Mouse (Mus musculus) ES-Bruce4 (cell line): ENCODE results near the gene Pdia6. TPM values are rescaled to one million over a fixed set of nuclear protein-coding genes. Genes with fewer than 3 reads are reported as not detected.

Experiments
- H3K27ac ChIP-seq: 2 replicates; pipeline ENCODE4 v1.5.1; 2012; ENCODE audit warnings: low read length, inconsistent platforms; ENCODE audit not compliant: insufficient read depth
- H3K27me3 ChIP-seq: 2 replicates; pipeline ENCODE4 v1.6.1; 2012; ENCODE audit warnings: mild to moderate bottlenecking, low read length, inconsistent platforms; ENCODE audit not compliant: control insufficient read depth, poor library complexity, insufficient read depth, severe bottlenecking
- H3K36me3 ChIP-seq: 2 replicates; pipeline ENCODE4 v1.6.1; 2012; ENCODE audit warnings: inconsistent platforms, mild to moderate bottlenecking, low read length, moderate library complexity; ENCODE audit not compliant: control insufficient read depth, poor library complexity, insufficient read depth, severe bottlenecking
- H3K4me1 ChIP-seq: one replicate; pipeline ENCODE4 v1.8.1; 2011; ENCODE audit warnings: low read length; ENCODE audit not compliant: control insufficient read depth, insufficient read depth
- H3K4me3 ChIP-seq: 2 replicates; pipeline ENCODE4 v1.5.1; 2011; ENCODE audit warnings: low read depth, mild to moderate bottlenecking, low read length
- H3K9ac ChIP-seq: 2 replicates; pipeline ENCODE4 v1.6.1; 2012; ENCODE audit warnings: low read depth, mild to moderate bottlenecking, inconsistent platforms; ENCODE audit not compliant: poor library complexity, severe bottlenecking
- H3K9me3 ChIP-seq: replicated peaks from 2 replicates; pipeline ENCODE4 v1.6.1; 2012; ENCODE audit warnings: mild to moderate bottlenecking, low read length, inconsistent platforms; ENCODE audit not compliant: control insufficient read depth, poor library complexity, insufficient read depth, severe bottlenecking
- CTCF ChIP-seq: IDR thresholded peaks from one replicate; pipeline ENCODE4 v1.8.1; 2011; ENCODE audit warnings: low read depth, low read length
- EP300 ChIP-seq: IDR thresholded peaks from 2 replicates; pipeline ENCODE4 v1.6.1; 2011; ENCODE audit warnings: low read depth, low read length; ENCODE audit not compliant: insufficient read depth
- POLR2A ChIP-seq: IDR thresholded peaks from one replicate; pipeline ENCODE4 v1.8.1; 2011; ENCODE audit warnings: low read length; ENCODE audit not compliant: insufficient read depth
- polyA plus RNA-seq: library from polyadenylated mRNA; stranded (reverse); fragments of >200 nt; gene quantifications from 2 replicates; pipeline ENCODE4 v1.2.4, GENCODE M21; 2011; ENCODE audit warnings: low read depth; ENCODE audit not compliant: missing spikeins, insufficient read depth, insufficient read length

Gene Pdia6
- polyA plus RNA-seq, 1 experiment: 381 TPM

GRCm38 (mm10) chr12:17316096-17316495, 49.8 kb downstream of the Pdia6 start:
- Histone ChIP-seq H3K36me3 (no peaks in the 10 kb centered on the region), H3K9me3 (no peaks in the 10 kb centered on the region), H3K4me3 (no peak overlapping the region), H3K27ac (no peak overlapping the region), H3K27me3 (no peaks in the 10 kb centered on the region), H3K4me1 (no peaks in the 10 kb centered on the region), H3K9ac (no peak overlapping the region)
- TF ChIP-seq CTCF (no peak), EP300 (no peak)

GRCm38 (mm10) chr12:17317970-17318369, 51.6 kb downstream of the Pdia6 start:
- no peak for TF ChIP-seq EP300
- no peak for TF ChIP-seq CTCF
- no peak for TF ChIP-seq POLR2A
- Histone ChIP-seq H3K36me3 (no peaks in the 10 kb centered on the region), H3K9ac (no peak overlapping the region), H3K9me3 (no peaks in the 10 kb centered on the region), H3K4me1 (no peaks in the 10 kb centered on the region), H3K27ac (no peak overlapping the region), H3K4me3 (no peak overlapping the region), H3K27me3 (no peaks in the 10 kb centered on the region)

- Histone ChIP-seq H3K27ac (no peak overlapping the region), H3K27me3 (peaks cover under 1% of the 10 kb centered on the region; the same call in 1 of the 2 replicates), H3K9me3 (no peaks in the 10 kb centered on the region), H3K9ac (no peak overlapping the region), H3K4me1 (no peaks in the 10 kb centered on the region), H3K4me3 (no peak overlapping the region), H3K36me3 (no peaks in the 10 kb centered on the region)
- TF ChIP-seq CTCF (no peak), POLR2A (no peak), EP300 (no peak)
These were observed 52.1 kb downstream of the Pdia6 start for GRCm38 (mm10) chr12:17318453-17318852.

- no peaks in the 10 kb centered on the region for H3K9me3 ChIP-seq
- H3K27me3 ChIP-seq: peaks cover 6% of the 10 kb centered on the region
- no peak overlapping the region for H3K27ac ChIP-seq
- no peak for TF ChIP-seq CTCF
- no peak for TF ChIP-seq POLR2A
- TF ChIP-seq EP300: no peak
- H3K4me3 ChIP-seq: peak overlapping the region; percentile 61
- H3K36me3 ChIP-seq: no peaks in the 10 kb centered on the region
- no peaks in the 10 kb centered on the region for H3K4me1 ChIP-seq
- peak overlapping the region; percentile 10; the same call in 1 of the 2 replicates for H3K9ac ChIP-seq
These were observed 58.5 kb downstream of the Pdia6 start for GRCm38 (mm10) chr12:17324549-17325470.

DNA sequence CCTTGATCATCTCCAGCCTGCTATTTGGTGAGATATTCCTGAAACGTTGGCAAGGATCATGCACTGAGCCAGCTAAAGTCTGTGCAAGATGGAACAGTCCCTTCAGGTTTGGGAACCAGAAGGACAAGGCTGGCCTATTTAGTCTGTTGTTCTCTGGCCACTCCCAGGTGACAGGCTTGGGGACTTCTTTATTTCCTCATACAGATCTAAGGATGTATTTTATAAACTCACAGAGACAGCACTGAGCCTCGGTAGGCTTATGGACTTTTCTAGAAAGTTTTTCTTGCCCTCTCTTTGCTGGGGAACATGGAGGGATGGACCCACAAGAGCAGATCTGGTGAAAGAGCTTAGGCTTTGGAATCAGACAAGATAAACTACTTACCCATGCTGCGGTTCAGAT, 62.9 kb downstream of the Pdia6 start, which contains the start of gene Atp6v1c2:
Gene Atp6v1c2, minus strand, starts transcription at position 101 of the 400 bp plus-strand sequence.
- Histone ChIP-seq H3K9ac (no peak within 1 kb of the TSS), H3K27me3 (peaks cover 1% of the 10 kb centered on the region), H3K4me3 (no peak within 1 kb of the TSS), H3K36me3 (no peaks in the 10 kb centered on the region), H3K9me3 (no peaks in the 10 kb centered on the region), H3K27ac (no peak within 1 kb of the TSS), H3K4me1 (no peaks in the 10 kb centered on the region)
- TF ChIP-seq EP300: no peak
- no peak for TF ChIP-seq CTCF
- TF ChIP-seq POLR2A: no peak

GRCm38 (mm10) chr12:17333459-17333858, 67.1 kb downstream of the Pdia6 start:
- H3K36me3 ChIP-seq: no peaks in the 10 kb centered on the region
- TF ChIP-seq EP300: no peak
- no peak for TF ChIP-seq POLR2A
- TF ChIP-seq CTCF: no peak
- H3K27ac ChIP-seq: no peak overlapping the region
- H3K27me3 ChIP-seq: peaks cover 1% of the 10 kb centered on the region; the same call in 1 of the 2 replicates
- no peak overlapping the region for H3K9ac ChIP-seq
- no peaks in the 10 kb centered on the region for H3K9me3 ChIP-seq
- no peaks in the 10 kb centered on the region for H3K4me1 ChIP-seq
- no peak overlapping the region for H3K4me3 ChIP-seq

Other genes with a start within 250 kb of the Pdia6 start
- gene Kcnf1, start 89.7 kb upstream of the Pdia6 start, polyA plus RNA-seq: 0.18 and 0.25 TPM in 2 replicates
- 0.75 TPM in 1 of 2 replicates, not detected in the other for gene Atp6v1c2, start 62.8 kb downstream of the Pdia6 start, polyA plus RNA-seq
- 60.5 and 61.6 TPM in 2 replicates for gene Nol10, start 81.9 kb downstream of the Pdia6 start, polyA plus RNA-seq